Mouse (Mus musculus): Measurements from ENCODE around the gene Gm49661.
A peak's percentile ranks its signal among the peaks of the same experiment; 100 is the strongest.

Gm49661 gene

GRCm38 (mm10) chr8:84963952-84964351 is 5.3 kb downstream of the Gm49661 start:
- Histone ChIP-seq H3K27me3 (ENCODE audit: insufficient read depth, low read length) (no peaks in the 10 kb centered on the region), H3K36me3 (ENCODE audit: insufficient read depth, low read length) (peaks cover 52% of the 10 kb centered on the region)
- no peak for TF ChIP-seq POU5F1 (IDR thresholded peaks at IDR 0.05; ENCODE audit: borderline replicate concordance, low read length)
- TF ChIP-seq CTCF (conservative IDR thresholded peaks at IDR 0.05; ENCODE audit: low read length): no peak
- TF ChIP-seq NANOG (IDR thresholded peaks at IDR 0.05; ENCODE audit: borderline replicate concordance, low read length): no peak

GRCm38 (mm10) chr8:84959811-84960210 is 9.4 kb downstream of the Gm49661 start:
- peaks cover 26% of the 10 kb centered on the region for H3K4me1 ChIP-seq (replicated peaks; ENCODE audit: low read depth, low read length)
- no peaks in the 10 kb centered on the region for H3K9me3 ChIP-seq (ENCODE audit: low read length)
- H3K36me3 ChIP-seq (ENCODE audit: insufficient read depth, low read length): peaks cover 71% of the 10 kb centered on the region
- no peaks in the 10 kb centered on the region for H3K27me3 ChIP-seq (ENCODE audit: insufficient read depth, low read length)
- TF ChIP-seq CTCF (conservative IDR thresholded peaks at IDR 0.05; ENCODE audit: low read length): no peak
- TF ChIP-seq POU5F1 (IDR thresholded peaks at IDR 0.05; ENCODE audit: borderline replicate concordance, low read length): no peak
- no peak for TF ChIP-seq NANOG (IDR thresholded peaks at IDR 0.05; ENCODE audit: borderline replicate concordance, low read length)
- H3K4me3 ChIP-seq (replicated peaks; ENCODE audit: low read length): no peak overlapping the region

More at GRCm38 (mm10) chr8:84963952-84964351, 5.3 kb downstream of the Gm49661 start:
- H3K4me1 ChIP-seq (replicated peaks; ENCODE audit: low read depth, low read length): peaks cover 35% of the 10 kb centered on the region
- H3K4me3 ChIP-seq (replicated peaks; ENCODE audit: low read length): no peak overlapping the region
- no peaks in the 10 kb centered on the region for H3K9me3 ChIP-seq (ENCODE audit: low read length)

GRCm38 (mm10) chr8:84956768-84957167 is 12.5 kb downstream of the Gm49661 start:
- Histone ChIP-seq H3K4me3 (replicated peaks; ENCODE audit: low read length) (no peak overlapping the region), H3K36me3 (ENCODE audit: insufficient read depth, low read length) (peaks cover 49% of the 10 kb centered on the region), H3K4me1 (replicated peaks; ENCODE audit: low read depth, low read length) (peaks cover 44% of the 10 kb centered on the region), H3K27me3 (ENCODE audit: insufficient read depth, low read length) (peaks cover 4% of the 10 kb centered on the region; the same call in 1 of the 2 replicates), H3K9me3 (ENCODE audit: low read length) (no peaks in the 10 kb centered on the region)
- TF ChIP-seq POU5F1 (IDR thresholded peaks at IDR 0.05; ENCODE audit: borderline replicate concordance, low read length) (no peak), CTCF (conservative IDR thresholded peaks at IDR 0.05; ENCODE audit: low read length) (peak; percentile 93)

- no peaks in the 10 kb centered on the region for H3K9me3 ChIP-seq (ENCODE audit: low read length)
- H3K4me1 ChIP-seq (replicated peaks; ENCODE audit: low read depth, low read length): peaks cover 46% of the 10 kb centered on the region
- peaks cover 31% of the 10 kb centered on the region for H3K27me3 ChIP-seq (ENCODE audit: insufficient read depth, low read length)
- TF ChIP-seq POU5F1 (IDR thresholded peaks at IDR 0.05; ENCODE audit: borderline replicate concordance, low read length) (no peak), NANOG (IDR thresholded peaks at IDR 0.05; ENCODE audit: borderline replicate concordance, low read length) (no peak), CTCF (conservative IDR thresholded peaks at IDR 0.05; ENCODE audit: low read length) (no peak)
- peaks cover 15% of the 10 kb centered on the region for H3K36me3 ChIP-seq (ENCODE audit: insufficient read depth, low read length)
- peak overlapping the region; percentile 64 for H3K4me3 ChIP-seq (replicated peaks; ENCODE audit: low read length)
These were observed 16.5 kb downstream of the Gm49661 start for GRCm38 (mm10) chr8:84952612-84953255.

GRCm38 (mm10) chr8:84949753-84950152 is 19.5 kb downstream of the Gm49661 start:
- TF ChIP-seq CTCF (conservative IDR thresholded peaks at IDR 0.05; ENCODE audit: low read length) (no peak), POU5F1 (IDR thresholded peaks at IDR 0.05; ENCODE audit: borderline replicate concordance, low read length) (no peak), NANOG (IDR thresholded peaks at IDR 0.05; ENCODE audit: borderline replicate concordance, low read length) (no peak)
- Histone ChIP-seq H3K4me1 (replicated peaks; ENCODE audit: low read depth, low read length) (peaks cover 46% of the 10 kb centered on the region), H3K9me3 (ENCODE audit: low read length) (no peaks in the 10 kb centered on the region), H3K36me3 (ENCODE audit: insufficient read depth, low read length) (no peaks in the 10 kb centered on the region), H3K4me3 (replicated peaks; ENCODE audit: low read length) (peak overlapping the region; percentile 39; the same call in 1 of the 2 replicates), H3K27me3 (ENCODE audit: insufficient read depth, low read length) (peaks cover 58% of the 10 kb centered on the region)

- Histone ChIP-seq H3K27me3 (ENCODE audit: insufficient read depth, low read length) (peaks cover 74% of the 10 kb centered on the region), H3K9me3 (ENCODE audit: low read length) (no peaks in the 10 kb centered on the region), H3K4me3 (replicated peaks; ENCODE audit: low read length) (no peak overlapping the region), H3K36me3 (ENCODE audit: insufficient read depth, low read length) (no peaks in the 10 kb centered on the region), H3K4me1 (replicated peaks; ENCODE audit: low read depth, low read length) (peaks cover 41% of the 10 kb centered on the region)
- TF ChIP-seq CTCF (conservative IDR thresholded peaks at IDR 0.05; ENCODE audit: low read length): no peak
- TF ChIP-seq POU5F1 (IDR thresholded peaks at IDR 0.05; ENCODE audit: borderline replicate concordance, low read length): no peak
- TF ChIP-seq NANOG (IDR thresholded peaks at IDR 0.05; ENCODE audit: borderline replicate concordance, low read length): no peak
These were observed 22.0 kb downstream of the Gm49661 start for GRCm38 (mm10) chr8:84947241-84947545.

- peak; percentile 60 for TF ChIP-seq CTCF (conservative IDR thresholded peaks at IDR 0.05; ENCODE audit: low read length)
- no peak for TF ChIP-seq NANOG (IDR thresholded peaks at IDR 0.05; ENCODE audit: borderline replicate concordance, low read length)
- TF ChIP-seq POU5F1 (IDR thresholded peaks at IDR 0.05; ENCODE audit: borderline replicate concordance, low read length): no peak
- peaks cover 69% of the 10 kb centered on the region for H3K27me3 ChIP-seq (ENCODE audit: insufficient read depth, low read length)
- H3K4me1 ChIP-seq (replicated peaks; ENCODE audit: low read depth, low read length): peaks cover 37% of the 10 kb centered on the region
- peak within 1 kb of the TSS; percentile 83 for H3K4me3 ChIP-seq (replicated peaks; ENCODE audit: low read length)
- H3K36me3 ChIP-seq (ENCODE audit: insufficient read depth, low read length): no peaks in the 10 kb centered on the region
- H3K9me3 ChIP-seq (ENCODE audit: low read length): no peaks in the 10 kb centered on the region
These were observed 22.5 kb downstream of the Gm49661 start, which contains the start of gene Rtbdn for GRCm38 (mm10) chr8:84946528-84947240. Gene Rtbdn, plus strand, starts transcription at chr8:84946991.

- Histone ChIP-seq H3K36me3 (ENCODE audit: insufficient read depth, low read length) (no peaks in the 10 kb centered on the region), H3K9me3 (ENCODE audit: low read length) (no peaks in the 10 kb centered on the region), H3K4me1 (replicated peaks; ENCODE audit: low read depth, low read length) (peaks cover 37% of the 10 kb centered on the region), H3K4me3 (replicated peaks; ENCODE audit: low read length) (peak overlapping the region; percentile 83), H3K27me3 (ENCODE audit: insufficient read depth, low read length) (peaks cover 68% of the 10 kb centered on the region)
- TF ChIP-seq CTCF (conservative IDR thresholded peaks at IDR 0.05; ENCODE audit: low read length): peak; percentile 17; the same call in 1 of the 2 replicates
- no peak for TF ChIP-seq POU5F1 (IDR thresholded peaks at IDR 0.05; ENCODE audit: borderline replicate concordance, low read length)
These were observed 23.4 kb downstream of the Gm49661 start for GRCm38 (mm10) chr8:84945633-84946527.
